Mouse (Mus musculus) retina, adult 2 months (tissue): Measurements from ENCODE around the gene Atox1.

Source experiments
- DNase-seq: peaks from one replicate; pipeline ENCODE4 v3.0.0-alpha.2; 2012; ENCODE audit warnings: low read depth, low spot score

Atox1 gene

GRCm38 (mm10) chr11:55461019-55461645 is at the start of gene Atox1:
Atox1 (minus strand) TSS chr11:55461239.
- DNase-seq: peak; percentile 89

GRCm38 (mm10) chr11:55505485-55505884 is 44.4 kb upstream of the Atox1 start:
- no peak for DNase-seq

DNA sequence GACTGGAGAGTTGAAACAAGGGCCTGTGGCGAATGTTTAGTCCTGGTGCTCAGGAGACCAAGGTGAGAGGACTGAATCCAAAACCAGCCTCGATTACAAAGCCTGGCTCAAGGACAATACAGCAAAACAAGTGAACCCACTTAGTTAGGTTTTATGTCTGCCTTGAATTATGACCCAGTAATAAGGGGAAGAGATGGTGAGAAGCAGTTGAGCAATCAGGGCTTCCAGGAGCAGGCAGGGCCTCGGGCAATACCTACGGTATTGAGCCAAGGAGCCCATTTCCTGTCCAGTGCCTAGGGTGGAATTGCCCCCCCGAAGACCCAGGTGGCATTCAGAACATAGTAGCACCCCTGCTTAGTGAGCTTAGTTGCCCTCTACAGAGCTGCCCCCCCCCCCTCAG is 41.8 kb upstream of the Atox1 start:
- DNase-seq: no peak

GRCm38 (mm10) chr11:55501955-55502531 is 41.0 kb upstream of the Atox1 start:
- no peak for DNase-seq

DNA sequence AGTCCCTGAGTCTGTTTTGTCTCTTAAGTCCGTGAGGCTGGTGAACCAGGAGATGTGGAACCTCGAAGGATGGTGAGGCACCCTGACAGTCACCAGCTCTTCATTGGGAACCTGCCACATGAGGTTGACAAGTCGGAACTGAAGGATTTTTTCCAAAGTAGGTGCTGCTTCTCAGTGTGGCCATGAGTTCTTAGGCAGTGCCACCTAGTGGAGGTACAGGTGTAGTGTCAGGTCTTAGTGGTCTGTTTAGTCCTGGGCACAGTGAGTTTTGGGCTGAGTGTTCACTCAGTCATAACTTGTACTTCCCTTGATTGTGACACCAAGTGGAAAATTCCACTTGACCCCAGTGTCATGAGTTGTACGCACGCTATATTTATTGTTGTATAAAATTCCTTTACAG is 36.8 kb upstream of the Atox1 start:
- peak; percentile 13 for DNase-seq

- DNase-seq: no peak
Observed at GRCm38 (mm10) chr11:55496158-55496557, 35.1 kb upstream of the Atox1 start.

DNA sequence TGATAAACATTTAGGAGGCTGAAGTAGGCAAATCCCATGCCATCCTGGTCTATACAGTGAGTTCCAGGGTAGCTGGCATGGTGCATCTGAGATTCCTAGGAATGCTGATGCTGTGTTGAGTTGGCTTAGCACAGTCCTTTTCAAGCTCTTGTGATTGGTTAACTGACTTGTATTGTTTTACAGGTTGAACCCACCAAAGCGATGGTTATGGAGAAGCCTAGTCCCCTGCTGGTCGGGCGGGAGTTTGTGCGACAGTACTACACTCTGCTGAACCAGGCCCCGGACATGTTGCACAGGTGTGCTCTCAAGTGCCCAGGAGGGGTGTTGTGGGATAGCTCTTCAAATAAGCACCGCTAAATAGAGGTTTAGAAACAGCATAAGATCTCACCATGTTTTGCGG is 24.4 kb upstream of the Atox1 start:
- no peak for DNase-seq

GRCm38 (mm10) chr11:55473219-55473618 is 12.2 kb upstream of the Atox1 start:
- DNase-seq: no peak

- DNase-seq: no peak
Observed at GRCm38 (mm10) chr11:55471467-55471866, 10.4 kb upstream of the Atox1 start.

GRCm38 (mm10) chr11:55470761-55471160 is 9.7 kb upstream of the Atox1 start:
- DNase-seq: no peak

GRCm38 (mm10) chr11:55469923-55470691 is 9.1 kb upstream of the Atox1 start:
- no peak for DNase-seq

DNA sequence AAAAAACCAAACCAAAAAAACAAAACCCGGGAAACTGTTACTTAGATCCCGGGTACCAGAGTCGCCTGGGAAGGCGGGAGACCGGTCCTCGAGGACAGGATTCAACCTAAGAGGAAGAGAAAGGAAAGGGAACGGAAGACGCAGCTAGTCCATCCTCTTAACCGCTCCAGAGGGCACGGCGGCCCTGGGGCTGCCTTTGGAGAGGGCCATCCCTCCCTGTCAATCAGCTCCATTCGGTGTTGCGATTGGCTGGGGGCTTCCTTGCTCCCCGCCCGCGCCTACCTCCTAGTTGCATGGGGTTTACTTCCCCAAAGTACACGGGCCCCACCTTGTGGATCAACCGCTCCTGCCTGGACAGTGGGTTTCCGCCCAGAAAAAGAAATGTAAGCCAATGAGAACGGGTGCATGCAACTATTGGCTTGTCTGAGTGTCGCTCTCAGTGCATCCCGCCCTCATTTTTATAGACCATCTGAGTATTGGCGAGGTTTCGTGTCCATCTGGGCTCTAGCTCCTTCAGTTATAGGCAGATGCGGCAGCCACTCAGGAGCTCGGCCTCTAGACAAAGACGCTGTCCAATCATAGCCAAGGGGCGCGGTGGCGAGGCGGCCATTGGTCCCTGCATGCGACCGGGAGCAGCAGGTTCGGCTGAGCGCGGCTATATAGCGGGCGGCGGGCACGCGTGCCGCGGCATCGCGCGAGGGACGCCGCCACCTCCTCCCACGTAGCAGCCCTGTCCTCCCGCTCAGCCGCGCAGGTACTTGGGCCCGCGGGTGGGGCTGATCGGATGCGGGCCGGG is 8.2 kb upstream of the Atox1 start, which contains the start of gene G3bp1:
Gene G3bp1, plus strand, starts transcription at position 638 of the 796 bp plus-strand sequence.
- peak; percentile 100 for DNase-seq

GRCm38 (mm10) chr11:55468611-55469047 is 7.6 kb upstream of the Atox1 start:
- DNase-seq: no peak

DNA sequence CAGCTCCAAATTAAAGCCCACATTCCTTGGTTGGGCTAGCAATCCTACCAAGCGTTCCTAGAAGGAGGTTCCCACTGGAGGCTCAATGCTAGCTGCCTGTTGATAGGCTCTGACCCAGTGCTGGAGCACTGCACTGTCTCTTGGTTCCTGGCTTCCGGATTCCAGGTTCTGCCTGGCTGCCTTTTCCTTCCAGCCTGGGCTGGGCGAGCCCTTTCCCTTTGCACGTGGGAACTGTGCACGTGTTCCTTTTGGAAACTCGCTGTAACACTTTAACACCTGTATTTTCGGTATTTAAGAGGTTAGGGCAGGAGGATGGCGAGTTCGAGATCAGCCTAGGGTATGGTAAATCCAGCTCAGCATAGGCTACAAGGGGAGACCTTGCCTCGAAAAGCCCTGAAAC is 7.0 kb upstream of the Atox1 start:
- DNase-seq: no peak

GRCm38 (mm10) chr11:55465177-55465576 is 4.1 kb upstream of the Atox1 start:
- no peak for DNase-seq

- DNase-seq: no peak
Observed at GRCm38 (mm10) chr11:55464707-55465106, 3.7 kb upstream of the Atox1 start.

GRCm38 (mm10) chr11:55462149-55462548 is 1.1 kb upstream of the Atox1 start:
- DNase-seq: no peak

- no peak for DNase-seq
Observed at GRCm38 (mm10) chr11:55460559-55461018, 450 bp downstream of the Atox1 start.

GRCm38 (mm10) chr11:55459850-55460558 is 1.0 kb downstream of the Atox1 start:
- DNase-seq: no peak

GRCm38 (mm10) chr11:55458501-55458900 is 2.5 kb downstream of the Atox1 start:
- no peak for DNase-seq

GRCm38 (mm10) chr11:55455166-55455565 is 5.9 kb downstream of the Atox1 start:
- no peak for DNase-seq
